Mouse (Mus musculus) embryonic facial prominence, embryonic 13.5 days (tissue): ENCODE measurements at regions not wholly inside any gene's neighbourhood (a gene's known extent, or its start where the extent isn't known, plus 50 kb on each side); places are given as distances from the start of the nearest gene placed in this dataset.

ENCODE experiments used
- ATAC-seq: fragments of 200-750 bp; cut with Nextera tagmentation; 2 replicates; pipeline ENCODE4 v1.8.0; 2017; ENCODE audit warnings: low read depth; ENCODE audit not compliant: insufficient number of reproducible peaks, insufficient read depth, low FRiP score, low TSS enrichment
- H3K27ac ChIP-seq: fragments of 300-500 bp; sonication (generic); 2 replicates; pipeline ENCODE4 v1.5.1; 2015; ENCODE audit warnings: moderate library complexity, mild to moderate bottlenecking, inconsistent platforms
- H3K27me3 ChIP-seq: fragments of 300-500 bp; sonication (generic); 2 replicates; pipeline ENCODE4 v1.6.1; 2015; ENCODE audit warnings: mild to moderate bottlenecking, inconsistent platforms
- H3K36me3 ChIP-seq: fragments of 300-500 bp; sonication (generic); 2 replicates; pipeline ENCODE4 v1.6.1; 2015; ENCODE audit warnings: mild to moderate bottlenecking, inconsistent platforms
- H3K4me1 ChIP-seq: fragments of 300-500 bp; sonication (generic); 2 replicates; pipeline ENCODE4 v1.6.1; 2015; ENCODE audit warnings: inconsistent platforms
- H3K4me2 ChIP-seq: fragments of 300-500 bp; sonication (generic); 2 replicates; pipeline ENCODE4 v1.6.1; 2015; ENCODE audit warnings: moderate library complexity, mild to moderate bottlenecking, inconsistent platforms
- H3K4me3 ChIP-seq: fragments of 300-500 bp; sonication (generic); 2 replicates; pipeline ENCODE4 v1.5.1; 2015; ENCODE audit warnings: mild to moderate bottlenecking, inconsistent platforms
- H3K9ac ChIP-seq: fragments of 300-500 bp; sonication (generic); 2 replicates; pipeline ENCODE4 v1.6.1; 2015; ENCODE audit warnings: mild to moderate bottlenecking, inconsistent platforms
- H3K9me3 ChIP-seq: fragments of 300-500 bp; sonication (generic); 2 replicates; pipeline ENCODE4 v1.6.1; 2016; ENCODE audit warnings: inconsistent platforms
- WGBS: fragments of 180-500 bp; shearing (Covaris S2); methylation state at CpG from one replicate; pipeline ENCODE4 v1.1.7; 2015; ENCODE audit warnings: mixed read lengths; 5-methylcytosine and 5-hydroxymethylcytosine counted together

GRCm38 (mm10) chr6:117563159-117563558 lies 277.8 kb upstream of the Zfp637 start:
- Histone ChIP-seq H3K27ac (no peak overlapping the region), H3K27me3 (no peaks in the 10 kb centered on the region), H3K4me2 (no peak overlapping the region), H3K9me3 (no peaks in the 10 kb centered on the region), H3K9ac (no peak overlapping the region), H3K4me1 (peaks cover 3% of the 10 kb centered on the region; the same call in 1 of the 2 replicates), H3K4me3 (no peak overlapping the region), H3K36me3 (no peaks in the 10 kb centered on the region)
- no peak for ATAC-seq
- WGBS: 94% methylated on average over 6 of the region's 6 CpGs

GRCm38 (mm10) chr6:117563704-117564103 lies 277.3 kb upstream of the Zfp637 start:
- Histone ChIP-seq H3K4me3 (no peak overlapping the region), H3K4me2 (no peak overlapping the region), H3K9ac (no peak overlapping the region), H3K9me3 (no peaks in the 10 kb centered on the region), H3K27ac (no peak overlapping the region), H3K27me3 (no peaks in the 10 kb centered on the region), H3K36me3 (no peaks in the 10 kb centered on the region), H3K4me1 (peaks cover 3% of the 10 kb centered on the region; the same call in 1 of the 2 replicates)
- no peak for ATAC-seq
- 77% methylated on average over 1 of the region's 1 CpGs for WGBS

GRCm38 (mm10) chr6:117566786-117567185 lies 274.2 kb upstream of the Zfp637 start:
- no peaks in the 10 kb centered on the region for H3K36me3 ChIP-seq

GRCm38 (mm10) chr6:117567691-117568090 lies 273.3 kb upstream of the Zfp637 start:
- Histone ChIP-seq H3K9me3 (no peaks in the 10 kb centered on the region), H3K4me2 (no peak overlapping the region), H3K4me1 (peaks cover 24% of the 10 kb centered on the region), H3K27me3 (no peaks in the 10 kb centered on the region), H3K36me3 (no peaks in the 10 kb centered on the region), H3K4me3 (no peak overlapping the region), H3K27ac (no peak overlapping the region), H3K9ac (no peak overlapping the region)
- WGBS: 90% methylated on average over 5 of the region's 5 CpGs
- ATAC-seq: no peak

More at GRCm38 (mm10) chr6:117566786-117567185, 274.2 kb upstream of the Zfp637 start:
- Histone ChIP-seq H3K27ac (no peak overlapping the region), H3K4me2 (no peak overlapping the region), H3K4me1 (peaks cover 16% of the 10 kb centered on the region; the same call in 1 of the 2 replicates), H3K9ac (no peak overlapping the region), H3K9me3 (no peaks in the 10 kb centered on the region), H3K27me3 (no peaks in the 10 kb centered on the region), H3K4me3 (no peak overlapping the region)
- WGBS: 55% methylated on average over 6 of the region's 6 CpGs
- ATAC-seq: no peak

- no peak for ATAC-seq
- Histone ChIP-seq H3K4me1 (peaks cover 21% of the 10 kb centered on the region), H3K4me2 (no peak overlapping the region), H3K4me3 (no peak overlapping the region), H3K27me3 (no peaks in the 10 kb centered on the region), H3K9me3 (no peaks in the 10 kb centered on the region), H3K27ac (no peak overlapping the region), H3K36me3 (no peaks in the 10 kb centered on the region), H3K9ac (no peak overlapping the region)
- 78% methylated on average over 11 of the region's 11 CpGs for WGBS
Measured at GRCm38 (mm10) chr6:117569576-117570326, 271.2 kb upstream of the Zfp637 start.

GRCm38 (mm10) chr6:117570346-117570745 lies 270.6 kb upstream of the Zfp637 start:
- no peak for ATAC-seq
- WGBS: 53% methylated on average over 7 of the region's 7 CpGs
- Histone ChIP-seq H3K36me3 (no peaks in the 10 kb centered on the region), H3K9ac (no peak overlapping the region), H3K27me3 (no peaks in the 10 kb centered on the region), H3K4me2 (no peak overlapping the region), H3K27ac (no peak overlapping the region), H3K4me1 (peaks cover 21% of the 10 kb centered on the region), H3K9me3 (no peaks in the 10 kb centered on the region), H3K4me3 (no peak overlapping the region)

- H3K27me3 ChIP-seq: no peaks in the 10 kb centered on the region
- H3K9ac ChIP-seq: no peak overlapping the region
- ATAC-seq: no peak
- H3K4me3 ChIP-seq: no peak overlapping the region
- H3K9me3 ChIP-seq: no peaks in the 10 kb centered on the region
- H3K36me3 ChIP-seq: no peaks in the 10 kb centered on the region
- no peak overlapping the region for H3K27ac ChIP-seq
- H3K4me2 ChIP-seq: no peak overlapping the region
- H3K4me1 ChIP-seq: peaks cover 21% of the 10 kb centered on the region
- WGBS: 79% methylated on average over 4 of the region's 4 CpGs
Measured at GRCm38 (mm10) chr6:117570791-117571190, 270.2 kb upstream of the Zfp637 start.

- Histone ChIP-seq H3K36me3 (no peaks in the 10 kb centered on the region), H3K9me3 (no peaks in the 10 kb centered on the region), H3K4me2 (no peak overlapping the region), H3K9ac (no peak overlapping the region), H3K27ac (no peak overlapping the region), H3K4me3 (no peak overlapping the region), H3K4me1 (peaks cover 21% of the 10 kb centered on the region), H3K27me3 (no peaks in the 10 kb centered on the region)
- WGBS: 88% methylated on average over 14 of the region's 14 CpGs
- no peak for ATAC-seq
Measured at GRCm38 (mm10) chr6:117572006-117572405, 269.0 kb upstream of the Zfp637 start.

GRCm38 (mm10) chr6:117573371-117573770 lies 267.6 kb upstream of the Zfp637 start:
- 93% methylated on average over 8 of the region's 8 CpGs for WGBS
- Histone ChIP-seq H3K4me1 (peaks cover 26% of the 10 kb centered on the region), H3K36me3 (no peaks in the 10 kb centered on the region), H3K9me3 (no peaks in the 10 kb centered on the region), H3K9ac (no peak overlapping the region), H3K4me3 (no peak overlapping the region), H3K27me3 (no peaks in the 10 kb centered on the region), H3K4me2 (no peak overlapping the region), H3K27ac (no peak overlapping the region)
- no peak for ATAC-seq

- Histone ChIP-seq H3K9ac (no peak overlapping the region), H3K36me3 (no peaks in the 10 kb centered on the region), H3K27me3 (no peaks in the 10 kb centered on the region), H3K9me3 (no peaks in the 10 kb centered on the region), H3K4me2 (no peak overlapping the region), H3K4me3 (no peak overlapping the region), H3K27ac (no peak overlapping the region), H3K4me1 (peaks cover 26% of the 10 kb centered on the region)
- 73% methylated on average over 10 of the region's 10 CpGs for WGBS
- no peak for ATAC-seq
Measured at GRCm38 (mm10) chr6:117574146-117574545, 266.8 kb upstream of the Zfp637 start.

- WGBS: 82% methylated on average over 5 of the region's 5 CpGs
- Histone ChIP-seq H3K27me3 (no peaks in the 10 kb centered on the region), H3K36me3 (no peaks in the 10 kb centered on the region), H3K4me1 (peaks cover 26% of the 10 kb centered on the region), H3K9me3 (no peaks in the 10 kb centered on the region), H3K4me2 (no peak overlapping the region), H3K27ac (no peak overlapping the region), H3K9ac (no peak overlapping the region), H3K4me3 (no peak overlapping the region)
- ATAC-seq: no peak
Measured at GRCm38 (mm10) chr6:117575057-117575456, 265.9 kb upstream of the Zfp637 start.

GRCm38 (mm10) chr6:117576021-117576420 lies 265.0 kb upstream of the Zfp637 start:
- H3K27ac ChIP-seq: no peak overlapping the region
- no peak overlapping the region for H3K4me3 ChIP-seq
- H3K9me3 ChIP-seq: no peaks in the 10 kb centered on the region
- H3K4me1 ChIP-seq: peaks cover 18% of the 10 kb centered on the region
- ATAC-seq: no peak
- no peak overlapping the region for H3K4me2 ChIP-seq
- no peak overlapping the region for H3K9ac ChIP-seq
- WGBS: 83% methylated on average over 9 of the region's 9 CpGs
- no peaks in the 10 kb centered on the region for H3K27me3 ChIP-seq
- no peaks in the 10 kb centered on the region for H3K36me3 ChIP-seq
